Mouse (Mus musculus): ENCODE measurements at regions not wholly inside any gene's neighbourhood (a gene's known extent, or its start where the extent isn't known, plus 50 kb on each side); places are given as distances from the start of the nearest gene placed in this dataset.

DNA sequence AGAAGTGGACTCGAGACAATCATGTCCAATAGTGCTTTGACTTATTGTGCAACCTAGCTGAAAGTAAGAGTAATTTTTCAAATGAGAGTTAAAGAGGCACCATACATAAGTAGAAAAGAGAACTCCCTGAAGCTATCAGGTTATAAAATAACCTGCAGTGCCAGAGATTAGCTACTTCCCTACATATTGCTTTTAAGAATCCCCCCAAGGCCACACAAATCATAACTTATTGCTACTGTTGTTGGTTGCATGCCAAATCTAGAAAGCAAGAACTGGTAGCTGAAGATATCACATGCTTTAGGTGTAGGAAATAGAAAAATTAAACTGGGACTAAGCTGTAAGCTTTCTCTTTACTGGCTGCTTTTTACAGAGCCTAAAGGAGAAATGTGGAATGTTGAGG lies 554.3 kb downstream of the Serpinb8 start:
- TF ChIP-seq RCOR1 (conservative IDR thresholded peaks at IDR 0.05; ENCODE audit: low read depth, low read length) (no peak), MAFK (IDR thresholded peaks at IDR 0.05; ENCODE audit: insufficient replicate concordance, low read length) (no peak), TBP (conservative IDR thresholded peaks at IDR 0.05; ENCODE audit: low read depth, low read length) (no peak), CHD1 (IDR thresholded peaks at IDR 0.05; ENCODE audit: low read depth, low read length) (no peak), KAT2A (IDR thresholded peaks at IDR 0.05; ENCODE audit: insufficient replicate concordance, low read length) (no peak), MXI1 (IDR thresholded peaks at IDR 0.05; ENCODE audit: low read depth, low read length) (no peak), MYC (IDR thresholded peaks at IDR 0.05; ENCODE audit: low read depth, low read length) (no peak), ETS1 (conservative IDR thresholded peaks at IDR 0.05; ENCODE audit: low read depth, low read length) (no peak)
- H3K27ac ChIP-seq (ENCODE audit: insufficient read depth, low read depth) = no peak overlapping the region
- dilution Hi-C loops (cut with MboI; ENCODE audit: extremely low pct_ligation_motif_present, extremely low pct_unique_long_range_greater_than_20kb, low sequenced_read_pairs) = no loop called here
- no peaks in the 10 kb centered on the region for H3K36me3 ChIP-seq (replicated peaks in 1 of 2; ENCODE audit: control insufficient read depth in 1 of 2, insufficient read depth in 1 of 2, low read length in 1 of 2)
- no peaks in the 10 kb centered on the region for H3K79me2 ChIP-seq (replicated peaks; ENCODE audit: control insufficient read depth, extremely low read depth, insufficient read depth, poor library complexity, severe bottlenecking)
- no peaks in the 10 kb centered on the region for H3K4me1 ChIP-seq (ENCODE audit: control insufficient read depth in 1 of 2, insufficient read depth in 2 of 2)
- peaks cover 32% of the 10 kb centered on the region for H3K9me3 ChIP-seq (replicated peaks; ENCODE audit: low read length)
- no peak overlapping the region for H3K9ac ChIP-seq (ENCODE audit: insufficient read depth, low read depth)
- DNase-seq (ENCODE audit: extremely low read depth) = no peak
- H3K27me3 ChIP-seq (replicated peaks) = no peaks in the 10 kb centered on the region
- no peak overlapping the region for H3K4me2 ChIP-seq (ENCODE audit: insufficient read depth, low read depth, poor library complexity, severe bottlenecking)
- H3K4me3 ChIP-seq (replicated peaks in 1 of 3; ENCODE audit: low read depth in 2 of 3, low read length in 2 of 3, poor library complexity in 1 of 3) = no peak overlapping the region
- in situ Hi-C loops (cut with MboI; ENCODE audit: low pct_ligation_motif_present, low pct_unique_long_range_greater_than_20kb, low sequenced_read_pairs) = no loop called here

DNA sequence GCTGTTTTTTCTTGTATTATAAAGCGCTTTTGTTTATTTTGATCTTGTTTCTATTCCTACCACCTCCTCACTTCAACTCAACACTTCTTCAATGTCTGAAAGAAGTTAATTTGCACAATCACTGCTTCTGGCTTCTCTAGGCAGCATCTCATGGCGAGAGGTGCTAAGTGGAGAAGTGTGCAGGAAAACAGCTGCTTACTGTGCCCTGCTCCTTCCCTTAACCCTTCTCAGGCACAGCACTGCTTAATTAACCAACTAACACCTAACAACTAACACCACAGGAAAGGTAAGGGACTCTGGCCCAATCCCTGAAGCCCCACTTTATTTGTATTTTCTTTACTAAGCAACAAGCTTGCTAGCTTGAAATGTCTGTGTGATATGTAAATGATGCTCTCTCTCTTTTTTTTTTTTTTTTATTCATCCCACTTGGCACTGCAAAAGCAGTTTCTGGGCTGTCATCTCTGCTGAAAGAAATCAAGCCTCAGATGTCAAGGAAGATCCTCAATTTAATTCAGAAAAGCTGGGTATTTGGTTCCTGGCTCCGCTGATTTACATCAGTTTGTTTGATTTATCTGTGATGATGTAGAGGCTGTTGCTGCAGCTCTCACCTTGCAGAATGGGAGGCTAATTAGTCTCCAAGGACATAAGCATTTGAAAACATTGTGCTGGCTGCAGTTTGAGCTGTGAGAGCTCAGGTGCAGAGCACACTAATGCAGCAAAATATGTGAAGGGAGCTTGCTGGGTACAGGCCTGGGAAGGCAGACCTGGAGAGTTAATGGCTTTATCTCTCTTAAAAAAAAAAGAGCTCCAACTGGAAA lies 591.8 kb downstream of the Serpinb8 start:
- Histone ChIP-seq H3K9me3 (replicated peaks; ENCODE audit: low read length) (peaks cover 15% of the 10 kb centered on the region), H3K4me3 (replicated peaks in 1 of 3; ENCODE audit: low read depth in 2 of 3, low read length in 2 of 3, poor library complexity in 1 of 3) (no peak overlapping the region), H3K4me1 (ENCODE audit: control insufficient read depth in 1 of 2, insufficient read depth in 2 of 2) (no peaks in the 10 kb centered on the region), H3K27me3 (replicated peaks) (no peaks in the 10 kb centered on the region), H3K27ac (ENCODE audit: insufficient read depth, low read depth) (no peak overlapping the region), H3K36me3 (replicated peaks in 1 of 2; ENCODE audit: control insufficient read depth in 1 of 2, insufficient read depth in 1 of 2, low read length in 1 of 2) (no peaks in the 10 kb centered on the region), H3K4me2 (ENCODE audit: insufficient read depth, low read depth, poor library complexity, severe bottlenecking) (no peak overlapping the region), H3K79me2 (replicated peaks; ENCODE audit: control insufficient read depth, extremely low read depth, insufficient read depth, poor library complexity, severe bottlenecking) (no peaks in the 10 kb centered on the region), H3K9ac (ENCODE audit: insufficient read depth, low read depth) (no peak overlapping the region)
- no peak for DNase-seq (ENCODE audit: extremely low read depth)
- dilution Hi-C loops (cut with MboI; ENCODE audit: extremely low pct_ligation_motif_present, extremely low pct_unique_long_range_greater_than_20kb, low sequenced_read_pairs) (no loop called here), in situ Hi-C loops (cut with MboI; ENCODE audit: low pct_ligation_motif_present, low pct_unique_long_range_greater_than_20kb, low sequenced_read_pairs) (no loop called here)
- no peak for TF ChIP-seq MXI1 (IDR thresholded peaks at IDR 0.05; ENCODE audit: low read depth, low read length)

DNA sequence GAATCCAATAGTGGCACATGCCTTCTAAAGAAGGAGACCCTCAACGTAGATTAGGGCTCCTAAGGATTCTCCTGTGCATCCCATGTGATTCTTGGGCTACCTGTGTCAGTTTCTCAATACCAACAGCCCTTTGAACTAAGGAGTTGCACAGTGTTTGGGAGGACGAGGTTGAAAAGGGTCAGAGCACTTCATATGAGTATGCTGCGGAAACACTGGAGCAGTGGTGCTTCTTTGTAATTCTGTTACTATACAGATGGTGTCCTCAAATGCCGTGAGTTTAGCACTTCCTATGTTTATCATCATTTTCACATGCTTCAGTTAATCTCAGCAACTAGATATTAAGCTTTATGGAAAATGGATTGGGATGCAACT lies 592.3 kb downstream of the Serpinb8 start:
- H3K79me2 ChIP-seq (replicated peaks; ENCODE audit: control insufficient read depth, extremely low read depth, insufficient read depth, poor library complexity, severe bottlenecking) = no peaks in the 10 kb centered on the region
- no peak for DNase-seq (ENCODE audit: extremely low read depth)
- H3K36me3 ChIP-seq (replicated peaks in 1 of 2; ENCODE audit: control insufficient read depth in 1 of 2, insufficient read depth in 1 of 2, low read length in 1 of 2) = no peaks in the 10 kb centered on the region
- no peak overlapping the region for H3K4me2 ChIP-seq (ENCODE audit: insufficient read depth, low read depth, poor library complexity, severe bottlenecking)
- no peaks in the 10 kb centered on the region for H3K27me3 ChIP-seq (replicated peaks)
- no peaks in the 10 kb centered on the region for H3K4me1 ChIP-seq (ENCODE audit: control insufficient read depth in 1 of 2, insufficient read depth in 2 of 2)
- no peak overlapping the region for H3K9ac ChIP-seq (ENCODE audit: insufficient read depth, low read depth)
- H3K4me3 ChIP-seq (replicated peaks in 1 of 3; ENCODE audit: low read depth in 2 of 3, low read length in 2 of 3, poor library complexity in 1 of 3) = no peak overlapping the region
- TF ChIP-seq MYC (IDR thresholded peaks at IDR 0.05; ENCODE audit: low read depth, low read length) (no peak), USF1 (IDR thresholded peaks at IDR 0.05; ENCODE audit: low read depth, low read length) (no peak), EP300 (IDR thresholded peaks at IDR 0.05; ENCODE audit: low read length) (no peak), MAFK (IDR thresholded peaks at IDR 0.05; ENCODE audit: insufficient replicate concordance, low read length) (no peak), CTCF (conservative IDR thresholded peaks at IDR 0.05 in 1 of 2, IDR thresholded peaks at IDR 0.05 in 1 of 2; ENCODE audit: low read depth in 2 of 2, low read length in 2 of 2) (no peak), ZKSCAN1 (IDR thresholded peaks at IDR 0.05; ENCODE audit: borderline replicate concordance, low read depth, low read length) (no peak), RAD21 (IDR thresholded peaks at IDR 0.05; ENCODE audit: low read depth, low read length) (no peak), ZMIZ1 (IDR thresholded peaks at IDR 0.05; ENCODE audit: low read depth, low read length) (no peak), ZC3H11A (IDR thresholded peaks at IDR 0.05; ENCODE audit: low read depth, low read length) (no peak), NRF1 (IDR thresholded peaks at IDR 0.05; ENCODE audit: low read depth, low read length) (no peak), MEF2A (IDR thresholded peaks at IDR 0.05; ENCODE audit: borderline replicate concordance, low read depth, low read length) (no peak), TCF12 (IDR thresholded peaks at IDR 0.05; ENCODE audit: low read depth, low read length) (no peak), SMC3 (IDR thresholded peaks at IDR 0.05; ENCODE audit: low read depth, low read length) (no peak), MAZ (IDR thresholded peaks at IDR 0.05; ENCODE audit: low read depth, low read length) (no peak), ZNF384 (IDR thresholded peaks at IDR 0.05; ENCODE audit: low read depth, low read length) (no peak), RCOR1 (conservative IDR thresholded peaks at IDR 0.05; ENCODE audit: low read depth, low read length) (no peak), POLR2AphosphoS2 (IDR thresholded peaks at IDR 0.05; ENCODE audit: low read depth, low read length) (no peak), UBTF (IDR thresholded peaks at IDR 0.05; ENCODE audit: low read depth, low read length) (no peak), PAX5 (IDR thresholded peaks at IDR 0.05; ENCODE audit: low read length) (no peak), SIN3A (IDR thresholded peaks at IDR 0.05; ENCODE audit: low read length) (no peak)
- dilution Hi-C loops (cut with MboI; ENCODE audit: extremely low pct_ligation_motif_present, extremely low pct_unique_long_range_greater_than_20kb, low sequenced_read_pairs) = no loop called here
- in situ Hi-C loops (cut with MboI; ENCODE audit: low pct_ligation_motif_present, low pct_unique_long_range_greater_than_20kb, low sequenced_read_pairs) = no loop called here
- peaks cover 15% of the 10 kb centered on the region for H3K9me3 ChIP-seq (replicated peaks; ENCODE audit: low read length)
- H3K27ac ChIP-seq (ENCODE audit: insufficient read depth, low read depth) = no peak overlapping the region
